Mouse (Mus musculus): ENCODE data around the gene 1700067K01Rik. TPM values are rescaled to one million over a fixed set of nuclear protein-coding genes. Genes with fewer than 3 reads are reported as not detected.
A peak's percentile ranks its signal among the peaks of the same experiment; 100 is the strongest.

The 1700067K01Rik gene
- polyA plus RNA-seq (2014; fragmentation: Nextera tagmentation; extraction: Ambion mirVana) = 0.69 and 0.80 TPM in 2 replicates

GRCm38 (mm10) chr8:84001281-84002000 lies at the start of gene 1700067K01Rik:
1700067K01Rik (plus strand) TSS chr8:84001502.
- 44% methylated on average over 61 of the region's 61 CpGs for WGBS
- no peak for ATAC-seq (ENCODE audit: insufficient number of reproducible peaks, insufficient read depth, low FRiP score, low read depth)
- H3K4me3 ChIP-seq (ENCODE audit: control insufficient read depth in 1 of 2, insufficient read depth in 1 of 2, low read depth in 1 of 2, low read length in 2 of 2) = no peak within 1 kb of the TSS
- no peak within 1 kb of the TSS for H3K27ac ChIP-seq (replicated peaks in 1 of 2; ENCODE audit: control insufficient read depth in 1 of 2, insufficient read depth in 1 of 2, low read depth in 2 of 2, low read length in 2 of 2)
- peaks cover 15 to 24% of the 10 kb centered on the region in 2 experiments for H3K4me1 ChIP-seq (ENCODE audit: control insufficient read depth in 2 of 2, insufficient read depth in 2 of 2, low read length in 2 of 2)
- no peaks in the 10 kb centered on the region for H3K9me3 ChIP-seq (ENCODE audit: control insufficient read depth, low read length)
- peaks cover 35% of the 10 kb centered on the region for H3K36me3 ChIP-seq (ENCODE audit: control insufficient read depth, insufficient read depth, low read length)
- no peak within 1 kb of the TSS; the same call in 1 of the 2 replicates for H3K4me2 ChIP-seq (ENCODE audit: low read length)
- H3K27me3 ChIP-seq (ENCODE audit: control insufficient read depth, insufficient read depth, low read length) = no peaks in the 10 kb centered on the region
- peak within 1 kb of the TSS; percentile 32; the same call in 1 of the 2 replicates for H3K9ac ChIP-seq (ENCODE audit: low read length)

- 1% methylated on average over 14 of the region's 14 CpGs for WGBS
- no peaks in the 10 kb centered on the region for H3K9me3 ChIP-seq (ENCODE audit: control insufficient read depth, low read length)
- no peak for ATAC-seq (ENCODE audit: insufficient number of reproducible peaks, insufficient read depth, low FRiP score, low read depth)
- H3K36me3 ChIP-seq (ENCODE audit: control insufficient read depth, insufficient read depth, low read length) = no peaks in the 10 kb centered on the region
- no peaks in the 10 kb centered on the region for H3K27me3 ChIP-seq (ENCODE audit: control insufficient read depth, insufficient read depth, low read length)
- H3K4me3 ChIP-seq (ENCODE audit: control insufficient read depth in 1 of 2, insufficient read depth in 1 of 2, low read depth in 1 of 2, low read length in 2 of 2) = peak overlapping the region; percentile 46 to 66
- H3K9ac ChIP-seq (ENCODE audit: low read length) = peak overlapping the region; percentile 65
- H3K4me1 ChIP-seq (ENCODE audit: control insufficient read depth in 2 of 2, insufficient read depth in 2 of 2, low read length in 2 of 2) = peaks cover 9 to 15% of the 10 kb centered on the region in 2 experiments
- peak overlapping the region; percentile 65 for H3K4me2 ChIP-seq (ENCODE audit: low read length)
- no peak overlapping the region for H3K27ac ChIP-seq (replicated peaks in 1 of 2; ENCODE audit: control insufficient read depth in 1 of 2, insufficient read depth in 1 of 2, low read depth in 2 of 2, low read length in 2 of 2)
Measured at GRCm38 (mm10) chr8:83954749-83955105, 46.6 kb upstream of the 1700067K01Rik start.

- Histone ChIP-seq H3K36me3 (ENCODE audit: control insufficient read depth, insufficient read depth, low read length) (no peaks in the 10 kb centered on the region), H3K9me3 (ENCODE audit: control insufficient read depth, low read length) (no peaks in the 10 kb centered on the region), H3K9ac (ENCODE audit: low read length) (peak within 1 kb of the TSS; percentile 77), H3K27ac (replicated peaks in 1 of 2; ENCODE audit: control insufficient read depth in 1 of 2, insufficient read depth in 1 of 2, low read depth in 2 of 2, low read length in 2 of 2) (no peak within 1 kb of the TSS), H3K27me3 (ENCODE audit: control insufficient read depth, insufficient read depth, low read length) (no peaks in the 10 kb centered on the region), H3K4me3 (ENCODE audit: control insufficient read depth in 1 of 2, insufficient read depth in 1 of 2, low read depth in 1 of 2, low read length in 2 of 2) (peak within 1 kb of the TSS; percentile 66 to 80), H3K4me1 (ENCODE audit: control insufficient read depth in 2 of 2, insufficient read depth in 2 of 2, low read length in 2 of 2) (peaks cover 9 to 15% of the 10 kb centered on the region in 2 experiments), H3K4me2 (ENCODE audit: low read length) (peak within 1 kb of the TSS; percentile 90)
- ATAC-seq (ENCODE audit: insufficient number of reproducible peaks, insufficient read depth, low FRiP score, low read depth) = peak; percentile 99
- under 1% methylated on average over 70 of the region's 75 CpGs for WGBS
Measured at GRCm38 (mm10) chr8:83955106-83955957, 46.0 kb upstream of the 1700067K01Rik start, which contains the start of the genes Gm10644 and Asf1b. Gm10644 (minus strand) TSS chr8:83955205. Asf1b (plus strand) TSS chr8:83955507.

- H3K27ac ChIP-seq (replicated peaks in 1 of 2; ENCODE audit: control insufficient read depth in 1 of 2, insufficient read depth in 1 of 2, low read depth in 2 of 2, low read length in 2 of 2) = no peak overlapping the region
- ATAC-seq (ENCODE audit: insufficient number of reproducible peaks, insufficient read depth, low FRiP score, low read depth) = no peak
Measured at GRCm38 (mm10) chr8:83955958-83956218, 45.4 kb upstream of the 1700067K01Rik start.

GRCm38 (mm10) chr8:83956789-83957188 lies 44.5 kb upstream of the 1700067K01Rik start:
- Histone ChIP-seq H3K36me3 (ENCODE audit: control insufficient read depth, insufficient read depth, low read length) (no peaks in the 10 kb centered on the region), H3K27me3 (ENCODE audit: control insufficient read depth, insufficient read depth, low read length) (no peaks in the 10 kb centered on the region), H3K9ac (ENCODE audit: low read length) (peak overlapping the region; percentile 77; the same call in 1 of the 2 replicates), H3K4me3 (ENCODE audit: control insufficient read depth in 1 of 2, insufficient read depth in 1 of 2, low read depth in 1 of 2, low read length in 2 of 2) (peak overlapping the region; percentile 66 to 80; a peak in 2 of 4 replicates), H3K27ac (replicated peaks in 1 of 2; ENCODE audit: control insufficient read depth in 1 of 2, insufficient read depth in 1 of 2, low read depth in 2 of 2, low read length in 2 of 2) (no peak overlapping the region), H3K4me1 (ENCODE audit: control insufficient read depth in 2 of 2, insufficient read depth in 2 of 2, low read length in 2 of 2) (peaks cover 9 to 15% of the 10 kb centered on the region in 2 experiments), H3K4me2 (ENCODE audit: low read length) (peak overlapping the region; percentile 90), H3K9me3 (ENCODE audit: control insufficient read depth, low read length) (no peaks in the 10 kb centered on the region)
- WGBS = 21% methylated on average over 1 of the region's 1 CpGs
- ATAC-seq (ENCODE audit: insufficient number of reproducible peaks, insufficient read depth, low FRiP score, low read depth) = no peak

More at GRCm38 (mm10) chr8:83955958-83956218, 45.4 kb upstream of the 1700067K01Rik start:
- Histone ChIP-seq H3K4me3 (ENCODE audit: control insufficient read depth in 1 of 2, insufficient read depth in 1 of 2, low read depth in 1 of 2, low read length in 2 of 2) (peak overlapping the region; percentile 66 to 80), H3K27me3 (ENCODE audit: control insufficient read depth, insufficient read depth, low read length) (no peaks in the 10 kb centered on the region), H3K4me2 (ENCODE audit: low read length) (peak overlapping the region; percentile 90), H3K4me1 (ENCODE audit: control insufficient read depth in 2 of 2, insufficient read depth in 2 of 2, low read length in 2 of 2) (peaks cover 9 to 15% of the 10 kb centered on the region in 2 experiments), H3K36me3 (ENCODE audit: control insufficient read depth, insufficient read depth, low read length) (no peaks in the 10 kb centered on the region), H3K9ac (ENCODE audit: low read length) (peak overlapping the region; percentile 77), H3K9me3 (ENCODE audit: control insufficient read depth, low read length) (no peaks in the 10 kb centered on the region)
- WGBS = 1% methylated on average over 15 of the region's 15 CpGs

- Histone ChIP-seq H3K27me3 (ENCODE audit: control insufficient read depth, insufficient read depth, low read length) (no peaks in the 10 kb centered on the region), H3K36me3 (ENCODE audit: control insufficient read depth, insufficient read depth, low read length) (peaks cover 38% of the 10 kb centered on the region), H3K9ac (ENCODE audit: low read length) (no peak overlapping the region; the same call in 1 of the 2 replicates), H3K27ac (replicated peaks in 1 of 2; ENCODE audit: control insufficient read depth in 1 of 2, insufficient read depth in 1 of 2, low read depth in 2 of 2, low read length in 2 of 2) (peak overlapping the region; percentile 8 to 59; a peak in 3 of 4 replicates), H3K4me3 (ENCODE audit: control insufficient read depth in 1 of 2, insufficient read depth in 1 of 2, low read depth in 1 of 2, low read length in 2 of 2) (no peak overlapping the region), H3K9me3 (ENCODE audit: control insufficient read depth, low read length) (no peaks in the 10 kb centered on the region), H3K4me1 (ENCODE audit: control insufficient read depth in 2 of 2, insufficient read depth in 2 of 2, low read length in 2 of 2) (peaks cover 5 to 17% of the 10 kb centered on the region in 2 experiments), H3K4me2 (ENCODE audit: low read length) (no peak overlapping the region)
- ATAC-seq (ENCODE audit: insufficient number of reproducible peaks, insufficient read depth, low FRiP score, low read depth) = no peak
- 67% methylated on average over 5 of the region's 5 CpGs for WGBS
Measured at GRCm38 (mm10) chr8:83964015-83964765, 37.1 kb upstream of the 1700067K01Rik start.

GRCm38 (mm10) chr8:83967701-83968100 lies 33.6 kb upstream of the 1700067K01Rik start:
- no peak for ATAC-seq (ENCODE audit: insufficient number of reproducible peaks, insufficient read depth, low FRiP score, low read depth)
- H3K27ac ChIP-seq (replicated peaks in 1 of 2; ENCODE audit: control insufficient read depth in 1 of 2, insufficient read depth in 1 of 2, low read depth in 2 of 2, low read length in 2 of 2) = no peak overlapping the region
- H3K4me1 ChIP-seq (ENCODE audit: control insufficient read depth in 2 of 2, insufficient read depth in 2 of 2, low read length in 2 of 2) = peaks cover 9 to 24% of the 10 kb centered on the region in 2 experiments
- 93% methylated on average over 7 of the region's 7 CpGs for WGBS
- H3K4me3 ChIP-seq (ENCODE audit: control insufficient read depth in 1 of 2, insufficient read depth in 1 of 2, low read depth in 1 of 2, low read length in 2 of 2) = no peak overlapping the region
- no peaks in the 10 kb centered on the region for H3K9me3 ChIP-seq (ENCODE audit: control insufficient read depth, low read length)
- no peak overlapping the region for H3K9ac ChIP-seq (ENCODE audit: low read length)
- H3K4me2 ChIP-seq (ENCODE audit: low read length) = no peak overlapping the region
- peaks cover 45% of the 10 kb centered on the region for H3K36me3 ChIP-seq (ENCODE audit: control insufficient read depth, insufficient read depth, low read length)
- H3K27me3 ChIP-seq (ENCODE audit: control insufficient read depth, insufficient read depth, low read length) = no peaks in the 10 kb centered on the region

Measured in heart, embryonic 14.5 days (tissue).